Mouse (Mus musculus) kidney, adult 2 months (tissue): ENCODE measurements around the gene Plekha6.
A peak's percentile ranks its signal among the peaks of the same experiment; 100 is the strongest.

Experiments
- CTCF ChIP-seq: fragments of 200-500 bp; conservative IDR thresholded peaks from 2 replicates; pipeline ENCODE4 v1.5.1; 2011; ENCODE audit warnings: low read depth, mild to moderate bottlenecking, control low read depth, low read length, moderate library complexity, mixed read lengths; ENCODE audit not compliant: insufficient read depth, insufficient read length
- POLR2A ChIP-seq: fragments of 200-500 bp; IDR thresholded peaks from one replicate; pipeline ENCODE4 v1.6.1; 2011; ENCODE audit warnings: low read depth, low read length, control low read depth

GRCm38 (mm10) chr1:133204341-133204849 is 40.4 kb downstream of the Plekha6 start:
- TF ChIP-seq POLR2A (peak; percentile 64), CTCF (no peak)
